Mouse (Mus musculus): Measurements from ENCODE around the gene Srrm4. TPM values are rescaled to one million over a fixed set of nuclear protein-coding genes. Genes with fewer than 3 reads are reported as not detected.

Gene Srrm4
- polyA plus RNA-seq, 1 experiment = 0.06 TPM

DNA sequence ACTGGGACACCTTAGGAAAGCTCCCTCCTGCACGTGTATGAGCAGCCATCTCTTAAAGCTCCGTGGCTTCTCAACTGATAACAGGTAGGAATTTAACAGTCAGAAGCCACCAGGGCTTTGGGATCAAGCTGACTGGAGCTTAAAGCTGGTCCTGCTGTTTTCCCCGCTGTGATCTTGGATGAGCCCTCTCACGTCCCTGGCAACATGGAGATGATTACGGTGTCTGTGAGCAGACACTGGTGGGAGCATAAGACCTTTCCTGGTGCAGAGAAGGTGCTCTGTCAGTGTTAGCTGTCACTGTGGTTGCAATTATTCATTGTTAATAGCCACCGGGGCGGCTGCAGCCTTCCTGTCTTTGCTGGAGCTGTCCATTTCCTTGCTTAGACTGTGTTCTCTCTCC, 97.2 kb downstream of the Srrm4 start:
- H3K4me1 ChIP-seq (ENCODE audit: control insufficient read depth, insufficient read depth, insufficient read length, low read length) = no peaks in the 10 kb centered on the region
- H3K27ac ChIP-seq (ENCODE audit: insufficient read depth, low read depth, low read length) = no peak overlapping the region
- no peak for TF ChIP-seq CTCF (IDR thresholded peaks at IDR 0.05; ENCODE audit: extremely low read depth, insufficient read length, insufficient replicate concordance, low read depth, low read length)
- no peak for TF ChIP-seq POLR2A (IDR thresholded peaks at IDR 0.05; ENCODE audit: low read depth, low read length)
- WGBS = 40% methylated on average over 7 of the region's 7 CpGs
- no peak overlapping the region for H3K4me3 ChIP-seq (ENCODE audit: low read depth, low read length)
- no peaks in the 10 kb centered on the region for H3K36me3 ChIP-seq (ENCODE audit: control insufficient read depth, insufficient read depth, low read length)
- no peaks in the 10 kb centered on the region for H3K27me3 ChIP-seq (ENCODE audit: control insufficient read depth, insufficient read depth, low read length)

DNA sequence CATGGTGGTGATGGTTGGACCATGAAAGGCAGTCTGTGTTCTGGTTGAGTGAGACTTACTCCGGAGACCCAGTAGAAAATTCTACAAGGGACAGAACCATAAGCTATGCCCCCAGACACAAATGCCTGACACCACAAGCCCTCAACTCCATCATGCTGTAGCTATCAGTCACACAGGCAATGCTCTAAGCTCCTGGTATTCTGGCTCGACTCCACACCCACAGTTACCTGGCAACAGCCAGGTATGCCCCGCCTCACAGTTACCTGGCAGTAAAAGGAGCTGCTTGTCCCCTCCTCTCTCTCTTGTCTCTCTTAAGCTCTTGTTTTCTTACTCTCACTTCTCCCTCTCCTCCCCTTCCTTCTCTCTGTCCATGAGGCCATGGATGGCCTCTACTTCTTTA, 98.9 kb downstream of the Srrm4 start:
- 38% methylated on average over 3 of the region's 3 CpGs for WGBS
- H3K27ac ChIP-seq (ENCODE audit: insufficient read depth, low read depth, low read length) = no peak overlapping the region
- no peaks in the 10 kb centered on the region for H3K36me3 ChIP-seq (ENCODE audit: control insufficient read depth, insufficient read depth, low read length)
- no peaks in the 10 kb centered on the region for H3K27me3 ChIP-seq (ENCODE audit: control insufficient read depth, insufficient read depth, low read length)
- TF ChIP-seq CTCF (IDR thresholded peaks at IDR 0.05; ENCODE audit: extremely low read depth, insufficient read length, insufficient replicate concordance, low read depth, low read length) (no peak), POLR2A (IDR thresholded peaks at IDR 0.05; ENCODE audit: low read depth, low read length) (no peak)
- no peak overlapping the region for H3K4me3 ChIP-seq (ENCODE audit: low read depth, low read length)
- H3K4me1 ChIP-seq (ENCODE audit: control insufficient read depth, insufficient read depth, insufficient read length, low read length) = no peaks in the 10 kb centered on the region

DNA sequence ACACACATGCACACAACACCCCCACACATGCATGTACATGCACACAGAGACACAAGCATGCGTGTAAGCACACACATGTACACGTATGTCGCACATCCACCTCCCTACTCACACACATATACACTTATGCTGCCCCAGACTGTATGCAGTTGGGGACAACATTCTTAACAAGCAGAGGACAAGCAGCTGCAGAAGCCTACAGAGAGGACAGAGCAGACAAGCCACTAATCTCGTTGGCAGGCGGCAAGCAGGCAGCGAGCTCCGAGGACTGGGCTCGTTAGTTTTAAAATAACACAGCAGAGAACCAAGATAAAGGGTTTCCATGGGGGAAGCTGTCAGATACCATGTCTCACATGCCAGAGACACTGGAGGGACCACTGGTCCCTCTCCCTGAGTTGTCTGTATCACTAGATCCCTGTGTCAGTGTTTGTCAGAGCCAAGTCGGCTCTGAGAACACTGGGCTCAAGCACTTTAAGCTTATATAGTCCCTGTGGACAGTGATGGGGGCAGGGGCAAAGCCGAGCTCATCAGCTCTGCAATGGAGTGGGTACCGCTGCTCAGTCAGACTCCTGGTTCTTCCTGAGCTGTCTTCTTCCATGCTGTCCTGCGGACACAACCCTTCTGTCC, 99.7 kb downstream of the Srrm4 start:
- H3K4me3 ChIP-seq (ENCODE audit: low read depth, low read length) = no peak overlapping the region
- H3K27ac ChIP-seq (ENCODE audit: insufficient read depth, low read depth, low read length) = no peak overlapping the region
- no peak for TF ChIP-seq CTCF (IDR thresholded peaks at IDR 0.05; ENCODE audit: extremely low read depth, insufficient read length, insufficient replicate concordance, low read depth, low read length)
- H3K27me3 ChIP-seq (ENCODE audit: control insufficient read depth, insufficient read depth, low read length) = no peaks in the 10 kb centered on the region
- no peaks in the 10 kb centered on the region for H3K36me3 ChIP-seq (ENCODE audit: control insufficient read depth, insufficient read depth, low read length)
- WGBS = 64% methylated on average over 12 of the region's 12 CpGs
- H3K4me1 ChIP-seq (ENCODE audit: control insufficient read depth, insufficient read depth, insufficient read length, low read length) = no peaks in the 10 kb centered on the region

DNA sequence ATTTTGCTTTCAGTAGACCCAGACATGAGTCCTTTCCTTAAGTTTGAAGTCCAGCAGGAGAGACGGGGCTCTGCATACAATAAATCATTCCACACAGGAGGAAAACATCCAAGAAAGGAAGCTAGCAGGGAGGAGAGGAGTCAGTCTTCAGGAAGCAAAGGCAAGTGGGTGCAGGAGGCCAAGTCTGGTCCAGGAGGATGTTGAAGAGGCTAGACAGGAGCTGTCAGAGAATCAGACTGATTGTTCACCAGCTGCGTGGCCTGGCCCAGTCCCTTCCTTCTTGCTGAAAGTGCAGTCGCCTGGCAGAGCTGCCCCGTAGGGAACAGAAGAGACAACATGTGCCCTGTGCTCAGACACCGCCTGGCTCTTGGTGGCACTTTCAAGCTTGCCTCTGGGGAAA, 100.8 kb downstream of the Srrm4 start:
- 65% methylated on average over 5 of the region's 5 CpGs for WGBS
- TF ChIP-seq CTCF (IDR thresholded peaks at IDR 0.05; ENCODE audit: extremely low read depth, insufficient read length, insufficient replicate concordance, low read depth, low read length) = no peak
- no peak for TF ChIP-seq POLR2A (IDR thresholded peaks at IDR 0.05; ENCODE audit: low read depth, low read length)

DNA sequence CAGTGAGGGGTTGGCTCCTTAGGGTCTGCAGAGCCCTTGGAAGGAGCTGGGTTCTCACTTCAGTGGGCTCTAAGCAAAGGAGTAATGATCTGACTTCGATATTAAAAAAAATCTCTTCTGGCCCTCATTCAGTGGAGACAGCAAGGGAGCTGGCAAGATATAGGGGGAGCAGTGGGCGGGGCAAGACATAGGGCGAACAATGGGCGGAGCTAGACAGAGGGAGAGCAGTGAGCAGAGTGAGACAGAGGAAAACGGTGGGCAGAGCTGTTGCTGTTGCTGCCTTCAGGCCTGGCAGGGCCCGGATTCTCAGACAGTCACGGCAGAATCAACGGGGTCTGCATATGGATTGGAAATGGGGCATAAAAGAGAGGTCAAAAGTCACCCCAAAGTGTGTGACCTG, 102.0 kb downstream of the Srrm4 start:
- WGBS = 53% methylated on average over 8 of the region's 8 CpGs
- TF ChIP-seq POLR2A (IDR thresholded peaks at IDR 0.05; ENCODE audit: low read depth, low read length) (no peak), CTCF (IDR thresholded peaks at IDR 0.05; ENCODE audit: extremely low read depth, insufficient read length, insufficient replicate concordance, low read depth, low read length) (no peak)

More for the DNA sequence above, 100.8 kb downstream of the Srrm4 start:
- Histone ChIP-seq H3K27me3 (ENCODE audit: control insufficient read depth, insufficient read depth, low read length) (no peaks in the 10 kb centered on the region), H3K27ac (ENCODE audit: insufficient read depth, low read depth, low read length) (no peak overlapping the region), H3K36me3 (ENCODE audit: control insufficient read depth, insufficient read depth, low read length) (no peaks in the 10 kb centered on the region), H3K4me3 (ENCODE audit: low read depth, low read length) (no peak overlapping the region), H3K4me1 (ENCODE audit: control insufficient read depth, insufficient read depth, insufficient read length, low read length) (no peaks in the 10 kb centered on the region)

DNA sequence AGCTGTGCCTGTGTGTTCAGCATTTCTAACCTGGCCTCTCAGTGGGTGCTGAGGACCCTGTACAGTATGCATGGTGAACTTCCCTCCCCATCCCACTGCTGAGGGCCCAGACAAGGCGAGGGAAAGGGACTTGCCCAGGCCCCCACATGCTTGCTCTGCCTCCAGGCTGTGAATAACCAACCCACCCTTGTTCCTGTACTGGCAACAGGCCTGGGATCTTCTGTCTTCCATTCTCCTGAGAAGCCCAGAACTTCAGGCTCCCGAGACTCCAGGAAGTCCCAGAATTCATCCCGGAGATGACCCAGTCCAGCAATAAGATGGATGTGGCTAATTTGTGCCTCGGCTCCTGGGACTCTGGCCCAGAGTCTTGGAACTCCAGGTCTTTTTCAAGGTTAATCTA, 105.5 kb downstream of the Srrm4 start:
- no peak overlapping the region for H3K27ac ChIP-seq (ENCODE audit: insufficient read depth, low read depth, low read length)
- H3K4me3 ChIP-seq (ENCODE audit: low read depth, low read length) = no peak overlapping the region
- no peaks in the 10 kb centered on the region for H3K36me3 ChIP-seq (ENCODE audit: control insufficient read depth, insufficient read depth, low read length)
- no peaks in the 10 kb centered on the region for H3K4me1 ChIP-seq (ENCODE audit: control insufficient read depth, insufficient read depth, insufficient read length, low read length)
- whole genome bisulfite sequencing = 51% methylated on average over 4 of the region's 4 CpGs
- H3K27me3 ChIP-seq (ENCODE audit: control insufficient read depth, insufficient read depth, low read length) = no peaks in the 10 kb centered on the region
- no peak for TF ChIP-seq POLR2A (IDR thresholded peaks at IDR 0.05; ENCODE audit: low read depth, low read length)
- no peak for TF ChIP-seq CTCF (IDR thresholded peaks at IDR 0.05; ENCODE audit: extremely low read depth, insufficient read length, insufficient replicate concordance, low read depth, low read length)

More for the DNA sequence above, 102.0 kb downstream of the Srrm4 start:
- no peak overlapping the region for H3K4me3 ChIP-seq (ENCODE audit: low read depth, low read length)
- H3K27me3 ChIP-seq (ENCODE audit: control insufficient read depth, insufficient read depth, low read length) = no peaks in the 10 kb centered on the region
- H3K4me1 ChIP-seq (ENCODE audit: control insufficient read depth, insufficient read depth, insufficient read length, low read length) = no peaks in the 10 kb centered on the region
- H3K36me3 ChIP-seq (ENCODE audit: control insufficient read depth, insufficient read depth, low read length) = no peaks in the 10 kb centered on the region
- H3K27ac ChIP-seq (ENCODE audit: insufficient read depth, low read depth, low read length) = no peak overlapping the region

DNA sequence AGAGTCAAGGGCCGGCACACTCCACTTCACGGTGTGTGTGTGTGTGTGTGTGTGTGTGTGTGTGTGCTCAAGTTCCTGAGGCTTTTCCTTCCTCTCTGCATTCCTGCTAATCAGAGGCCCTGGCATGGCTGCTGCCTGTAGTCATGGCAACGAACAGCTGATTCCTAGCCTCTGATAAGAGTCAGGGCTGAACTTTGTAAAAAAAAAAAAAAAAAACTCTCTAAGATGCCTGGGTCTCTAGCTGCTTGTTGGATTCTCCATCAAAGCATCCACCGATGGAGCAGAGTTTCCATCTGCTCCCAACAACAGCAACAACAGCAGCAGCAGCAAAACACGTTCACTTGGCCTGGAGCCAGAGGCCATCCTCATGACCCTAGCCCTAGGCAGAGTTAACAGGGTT, 106.5 kb downstream of the Srrm4 start:
- Histone ChIP-seq H3K4me1 (ENCODE audit: control insufficient read depth, insufficient read depth, insufficient read length, low read length) (no peaks in the 10 kb centered on the region), H3K4me3 (ENCODE audit: low read depth, low read length) (no peak overlapping the region), H3K27ac (ENCODE audit: insufficient read depth, low read depth, low read length) (no peak overlapping the region), H3K36me3 (ENCODE audit: control insufficient read depth, insufficient read depth, low read length) (no peaks in the 10 kb centered on the region), H3K27me3 (ENCODE audit: control insufficient read depth, insufficient read depth, low read length) (no peaks in the 10 kb centered on the region)
- WGBS = 6% methylated on average over 5 of the region's 5 CpGs
- TF ChIP-seq POLR2A (IDR thresholded peaks at IDR 0.05; ENCODE audit: low read depth, low read length) = no peak

DNA sequence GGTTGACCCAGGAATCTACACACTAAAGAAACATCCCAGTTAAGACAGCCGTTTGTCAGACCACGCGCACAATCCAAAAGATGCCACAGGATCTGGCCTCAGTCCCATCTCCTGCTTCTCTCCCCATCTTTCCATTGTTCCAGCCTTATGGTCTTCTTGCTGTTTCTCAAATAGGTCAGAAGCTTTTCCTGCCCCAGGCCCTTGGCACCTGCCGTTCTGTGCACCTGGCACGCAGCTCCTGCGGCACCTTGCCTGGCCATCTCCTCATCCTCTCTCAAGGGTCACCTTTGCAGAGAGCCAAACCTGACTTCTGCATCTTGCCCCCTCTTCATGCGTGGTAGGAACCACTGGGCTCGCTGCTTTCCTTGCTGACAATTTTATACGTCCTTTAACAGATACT, 107.4 kb downstream of the Srrm4 start:
- Histone ChIP-seq H3K27me3 (ENCODE audit: control insufficient read depth, insufficient read depth, low read length) (no peaks in the 10 kb centered on the region), H3K27ac (ENCODE audit: insufficient read depth, low read depth, low read length) (no peak overlapping the region), H3K4me3 (ENCODE audit: low read depth, low read length) (no peak overlapping the region), H3K4me1 (ENCODE audit: control insufficient read depth, insufficient read depth, insufficient read length, low read length) (no peaks in the 10 kb centered on the region), H3K36me3 (ENCODE audit: control insufficient read depth, insufficient read depth, low read length) (no peaks in the 10 kb centered on the region)
- WGBS = 93% methylated on average over 9 of the region's 9 CpGs
- no peak for TF ChIP-seq CTCF (IDR thresholded peaks at IDR 0.05; ENCODE audit: extremely low read depth, insufficient read length, insufficient replicate concordance, low read depth, low read length)

All from small intestine, adult 2 months (tissue).